ENCODE assay signal across 12 mouse cellular contexts in genomic region chr1:159977786-159978185, GRCm38 (mm10).
DNase-seq lines count a peak whose midpoint lies in the region; ATAC-seq and TF ChIP-seq lines count a peak whose summit lies in the region.
"Had no signal": no experiment of that assay in that cellular context is flagged by ENCODE, and none has a peak within 500 bp of the region (broad histone marks: within the 10 kb centered on the region; RNA-seq: fewer than 3 reads in every experiment).

No protein-coding gene starts in this region.

- TF ChIP-seq CTCF in lung, embryonic 14.5 days (IDR thresholded peaks at IDR 0.05; ENCODE audit: low read depth), result no peak

- H3K9ac ChIP-seq in lung, embryonic 14.5 days, result no peak overlapping the region
- no peak overlapping the region for H3K9ac ChIP-seq in heart, embryonic 12.5 days
- H3K9ac ChIP-seq: limb, embryonic 12.5 days had no signal

- H3K36me3 ChIP-seq in lung, embryonic 14.5 days (ENCODE audit: insufficient read depth), result no peaks in the 10 kb centered on the region
- no peaks in the 10 kb centered on the region for H3K36me3 ChIP-seq in heart, embryonic 12.5 days
- H3K36me3 ChIP-seq: limb, embryonic 12.5 days had no signal

- H3K4me2 ChIP-seq in lung, embryonic 14.5 days, result no peak overlapping the region
- H3K4me2 ChIP-seq in heart, embryonic 12.5 days, result no peak overlapping the region
- H3K4me2 ChIP-seq: limb, embryonic 12.5 days had no signal

- no peaks in the 10 kb centered on the region for H3K27me3 ChIP-seq in lung, embryonic 14.5 days (ENCODE audit: insufficient read depth, low read length)
- no peaks in the 10 kb centered on the region for H3K27me3 ChIP-seq in heart, embryonic 12.5 days (replicated peaks)
- H3K27me3 ChIP-seq: limb, embryonic 12.5 days had no signal

- no peak overlapping the region for H3K4me3 ChIP-seq in lung, embryonic 14.5 days (ENCODE audit: low read depth, low read length)
- H3K4me3 ChIP-seq in heart, embryonic 12.5 days, result no peak overlapping the region
- H3K4me3 ChIP-seq: limb, embryonic 12.5 days had no signal

- H3K9me3 ChIP-seq in lung, embryonic 14.5 days (ENCODE audit: low read depth, low read length), result no peaks in the 10 kb centered on the region
- no peaks in the 10 kb centered on the region for H3K9me3 ChIP-seq in heart, embryonic 12.5 days (replicated peaks)
- H3K9me3 ChIP-seq: limb, embryonic 12.5 days had no signal

- peak; percentile 11 for DNase-seq in lung, embryonic 14.5 days
- no peak for DNase-seq in lung, postnatal 25 days (ENCODE audit: low spot score)
- peak; percentile 45 for DNase-seq in adrenal gland, postnatal 25 days
- DNase-seq in kidney, postnatal 36 days, result peak; percentile 23 to 26
- DNase-seq in layer of hippocampus, adult 8-10 months (ENCODE audit: low spot score in 2 of 2), result no peak
- DNase-seq in urinary bladder, adult 2 months (ENCODE audit: low spot score), result no peak
- DNase-seq in spleen, postnatal 14 days (ENCODE audit: low spot score in 2 of 2), result no peak
- DNase-seq: cerebellum, adult 9-11 months; thymus, adult 18-20 months had no signal

- 31% methylated on average over 2 of the region's 2 CpGs for WGBS in lung, embryonic 14.5 days
- 30% methylated on average over 2 of the region's 2 CpGs for whole genome bisulfite sequencing in heart, embryonic 12.5 days

- no peak overlapping the region for H3K27ac ChIP-seq in lung, embryonic 14.5 days (ENCODE audit: low read depth)
- peak overlapping the region; percentile 33 for H3K27ac ChIP-seq in heart, embryonic 12.5 days (ENCODE audit: poor library complexity, severe bottlenecking)
- H3K27ac ChIP-seq: kidney, postnatal 0 days; limb, embryonic 12.5 days had no signal

- no peak for ATAC-seq in lung, embryonic 14.5 days (ENCODE audit: insufficient read depth)
- no peak for ATAC-seq in heart, embryonic 12.5 days (ENCODE audit: insufficient number of reproducible peaks, low FRiP score)

- H3K4me1 ChIP-seq in lung, embryonic 14.5 days (ENCODE audit: insufficient read depth), result no peaks in the 10 kb centered on the region
- peaks cover 6% of the 10 kb centered on the region; the same call in 1 of the 2 replicates for H3K4me1 ChIP-seq in heart, embryonic 12.5 days (replicated peaks)
- H3K4me1 ChIP-seq: limb, embryonic 12.5 days had no signal

Comparison
In these comparisons a context has a peak if more than half of its experiments do, and no peak if none do; other contexts are left out.
1. DNase-seq: peak in lung, embryonic 14.5 days (single experiment), adrenal gland, postnatal 25 days (single experiment) and kidney, postnatal 36 days (2 of 2); none in lung, postnatal 25 days (single experiment), layer of hippocampus, adult 8-10 months (0 of 2), urinary bladder, adult 2 months (single experiment) and spleen, postnatal 14 days (0 of 2).